Mouse (Mus musculus) thymus, postnatal 10 days (tissue): ENCODE data around the gene Dio3.

ENCODE experiments used
- DNase-seq, 2 experiments: peaks; one replicate each; pipeline ENCODE4 v3.0.0; 2021; ENCODE audit warnings: low spot score in 2 of 2

Gene Dio3

DNA sequence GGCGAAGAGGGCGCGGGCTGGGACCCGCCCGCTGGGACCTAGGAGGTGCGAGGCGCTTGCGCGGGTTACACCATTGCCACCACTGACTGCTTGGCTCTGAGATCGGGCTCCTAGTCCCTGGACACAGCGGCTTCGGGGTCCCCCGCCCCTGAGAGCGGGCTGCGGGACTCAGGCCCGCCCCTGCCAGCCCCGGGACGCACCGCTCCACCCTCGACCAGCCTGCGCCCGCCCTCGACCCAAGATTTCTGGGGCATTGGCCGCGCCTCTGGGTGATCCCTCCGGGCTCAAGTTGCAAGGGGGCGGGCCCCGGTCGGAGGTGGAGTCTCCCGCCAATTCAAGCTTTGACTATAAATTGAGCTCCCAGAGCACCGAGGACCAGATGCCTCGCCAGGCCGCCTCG is at the start of gene Dio3:
Gene Dio3 (plus strand): TSS at position 216 of the 400 bp plus-strand sequence.
- no peak for DNase-seq

DNA sequence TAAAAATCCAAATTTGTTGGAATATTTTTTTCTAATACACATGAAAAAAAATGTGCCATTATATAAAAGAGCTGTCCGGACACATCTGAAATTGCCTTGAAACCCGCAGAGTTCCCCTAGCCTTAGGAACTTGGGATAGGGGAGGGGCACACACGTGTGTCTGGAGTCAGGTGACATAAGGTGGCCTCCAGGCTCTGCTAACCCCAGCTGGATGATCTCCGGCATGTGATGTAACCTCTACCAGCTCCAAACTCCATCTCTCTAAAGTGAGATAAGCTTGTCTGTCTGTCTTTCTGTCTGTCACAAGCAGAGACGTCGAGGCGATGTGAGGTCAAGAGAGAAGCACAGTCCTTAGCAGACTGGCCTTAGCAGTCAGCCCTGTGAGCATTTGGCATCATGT is 48.6 kb upstream of the Dio3 start:
- no peak for DNase-seq

DNA sequence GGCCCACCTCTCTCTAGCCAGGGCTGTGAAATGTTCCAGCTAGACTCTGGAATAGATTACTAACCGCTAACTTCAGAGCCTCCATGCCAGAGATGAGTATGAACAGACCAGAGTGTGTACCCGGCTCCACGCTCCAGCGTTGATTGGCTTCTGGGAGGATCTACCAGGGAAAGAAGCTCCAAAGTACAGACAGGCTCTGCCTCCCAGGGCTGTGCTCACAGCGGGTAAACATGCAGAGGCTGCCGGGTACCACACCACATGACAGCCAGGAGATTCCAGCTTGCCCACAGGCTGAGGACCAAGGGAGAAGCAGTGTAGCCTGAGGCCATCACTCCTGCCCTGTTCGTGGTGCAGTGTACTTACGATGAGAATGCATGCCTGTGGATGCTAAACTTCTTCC is 48.1 kb upstream of the Dio3 start:
- no peak for DNase-seq

DNA sequence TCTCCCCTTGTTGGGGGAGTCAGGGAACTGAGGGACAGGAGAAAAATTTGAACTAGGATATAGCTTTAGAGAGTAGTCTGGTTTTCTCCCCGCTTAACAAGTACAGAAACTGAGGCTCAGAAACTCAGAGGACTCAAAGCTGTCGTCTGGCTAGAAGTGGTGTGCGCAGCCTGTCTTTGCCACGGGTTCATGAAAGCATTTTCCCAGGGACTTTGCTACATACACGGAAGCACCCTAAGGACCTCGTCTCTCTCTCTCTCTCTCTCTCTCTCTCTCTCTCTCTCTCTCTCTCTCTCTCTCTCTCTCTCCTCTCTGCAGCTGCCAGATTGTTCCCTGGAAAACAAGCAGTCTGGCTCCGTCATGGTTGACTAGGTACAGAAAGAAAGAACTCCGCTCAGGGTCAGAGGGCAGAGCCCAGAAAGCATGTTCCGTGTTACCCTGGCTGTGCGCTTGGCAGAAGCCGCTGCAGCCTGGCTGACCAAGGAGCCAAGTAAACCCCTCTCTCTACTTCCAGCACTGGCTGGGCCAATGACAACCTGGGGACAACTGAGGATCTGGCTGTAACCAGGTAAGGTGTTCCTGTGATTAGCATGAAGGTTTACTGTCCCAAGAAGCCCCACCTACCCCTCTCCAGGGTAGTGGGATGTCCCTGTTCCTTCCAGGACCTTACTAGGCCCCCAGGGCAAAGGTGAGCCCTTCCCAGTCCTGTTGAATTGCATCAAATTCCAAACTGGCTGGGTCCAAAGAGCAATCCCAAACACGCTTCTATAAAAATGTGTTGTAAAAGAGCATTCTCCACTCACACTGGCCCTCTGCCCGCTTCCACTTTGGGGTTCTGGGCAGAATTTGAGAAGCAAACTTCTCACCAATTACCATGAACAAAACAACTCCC is 46.9 kb upstream of the Dio3 start:
- no peak for DNase-seq

DNA sequence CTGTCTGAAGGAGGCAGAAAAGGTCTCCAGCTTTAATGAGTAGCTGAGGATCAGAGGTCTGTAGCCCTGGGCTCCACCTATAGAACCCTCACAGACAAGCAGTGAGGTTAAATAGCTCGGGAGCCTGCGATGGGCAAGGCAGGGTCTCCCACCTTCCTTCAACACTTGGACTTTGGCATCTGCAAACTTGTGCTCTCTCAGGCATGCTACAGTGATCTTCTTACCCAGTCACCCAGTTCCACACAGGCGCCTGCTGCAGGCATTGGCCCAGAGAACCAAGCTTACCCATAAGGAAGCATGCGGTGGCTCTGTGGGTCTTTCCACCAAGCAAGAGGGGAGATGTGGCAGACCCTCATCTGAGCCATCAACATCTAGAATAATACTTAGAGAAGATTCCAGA is 43.0 kb upstream of the Dio3 start:
- no peak for DNase-seq

DNA sequence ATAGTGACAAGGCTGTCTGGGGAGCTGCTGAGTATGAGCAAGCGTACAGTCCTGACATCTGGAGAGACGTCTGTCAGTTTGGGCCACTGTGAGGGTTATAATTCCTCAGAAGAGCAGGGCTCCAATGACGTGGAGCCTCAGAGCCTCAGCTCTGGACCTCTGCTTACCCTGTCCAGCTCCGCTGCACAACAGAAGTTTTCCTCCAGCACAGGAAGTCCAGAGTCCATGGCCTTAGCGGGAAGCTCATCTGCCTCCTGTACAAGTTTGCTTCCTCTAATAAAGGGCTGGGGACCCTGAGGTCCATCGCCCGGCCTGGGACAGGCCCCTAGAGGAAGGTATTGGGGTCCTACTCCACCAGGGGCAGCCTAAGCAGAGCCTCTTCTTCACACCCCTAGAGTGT is 41.8 kb upstream of the Dio3 start:
- no peak for DNase-seq

DNA sequence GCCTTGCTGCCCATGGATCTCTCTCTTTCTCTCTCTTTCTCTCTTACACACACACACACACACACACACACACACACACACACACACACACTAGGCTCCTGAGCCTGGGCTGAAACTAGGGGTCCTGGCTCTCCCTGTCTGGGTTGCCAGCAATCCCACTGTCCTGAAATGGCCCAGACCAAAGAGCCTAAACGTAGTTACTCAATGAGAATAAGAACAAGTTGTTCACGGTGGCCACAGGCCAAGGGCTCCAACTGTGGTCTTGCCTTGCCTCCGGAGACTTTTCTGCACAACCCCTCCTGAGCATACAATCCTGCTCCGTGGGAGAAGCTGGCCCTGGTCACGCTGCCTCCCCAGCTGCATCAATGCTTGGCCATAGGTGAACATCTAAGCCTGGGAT is 39.5 kb upstream of the Dio3 start:
- no peak for DNase-seq

DNA sequence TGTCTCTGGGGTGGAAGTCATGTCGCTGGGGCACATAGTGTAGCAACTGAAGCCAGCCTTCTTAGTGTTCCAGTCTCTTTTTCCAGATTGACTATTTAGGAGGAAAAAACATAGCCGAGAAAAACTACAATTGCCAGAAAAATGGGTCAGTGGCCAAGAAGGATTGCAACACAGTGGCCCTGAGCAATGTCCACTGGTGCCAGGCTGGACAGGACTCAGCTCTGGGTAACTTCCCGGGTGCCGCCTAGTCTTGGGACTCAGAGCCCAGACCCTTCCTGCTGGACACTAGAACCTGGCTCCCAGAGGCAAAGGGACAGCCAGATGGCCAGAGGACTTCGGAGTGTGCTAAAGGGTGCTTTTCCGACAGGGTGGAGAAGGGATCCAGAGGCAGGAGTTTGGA is 34.3 kb upstream of the Dio3 start:
- DNase-seq: no peak

DNA sequence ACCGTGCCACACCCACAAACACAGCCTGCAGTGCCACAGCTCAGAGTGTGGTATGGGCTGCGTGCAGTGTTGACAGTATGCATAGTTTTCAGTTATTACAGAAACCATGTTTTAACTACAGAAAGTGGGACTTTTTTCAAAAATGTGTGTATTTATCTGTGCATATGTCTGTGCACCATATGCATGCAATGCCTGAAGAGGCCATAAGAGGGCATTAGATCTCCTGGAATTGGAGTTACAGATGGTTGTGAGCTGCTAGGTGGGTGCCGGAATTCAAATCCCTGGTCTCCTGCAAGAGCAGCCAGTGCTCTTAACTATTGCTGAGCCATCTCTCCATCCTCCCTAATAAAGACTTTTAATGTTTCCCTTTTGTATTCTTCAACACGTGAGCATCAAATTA is 33.4 kb upstream of the Dio3 start:
- no peak for DNase-seq

DNA sequence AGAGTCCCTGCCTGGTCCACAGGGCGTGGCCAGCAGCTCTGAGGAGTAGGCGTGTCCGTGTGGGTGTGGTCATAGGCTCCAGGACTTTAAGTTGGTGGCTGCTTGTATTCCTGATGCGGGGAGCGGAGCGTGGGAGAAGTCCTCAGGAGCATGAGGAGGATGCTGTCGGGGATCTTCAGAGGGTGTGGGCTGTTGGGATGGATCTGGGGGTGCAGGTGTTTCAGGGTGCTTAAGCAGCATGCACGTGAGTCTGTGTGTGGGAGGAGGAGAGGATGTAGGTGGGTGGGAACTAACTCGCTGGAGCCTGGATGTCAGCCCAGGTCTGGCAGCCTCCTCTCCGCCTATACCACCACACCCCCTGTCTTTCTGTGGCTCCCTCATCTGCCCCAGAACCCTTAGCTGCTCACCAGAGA is 26.7 kb upstream of the Dio3 start:
- DNase-seq: no peak

DNA sequence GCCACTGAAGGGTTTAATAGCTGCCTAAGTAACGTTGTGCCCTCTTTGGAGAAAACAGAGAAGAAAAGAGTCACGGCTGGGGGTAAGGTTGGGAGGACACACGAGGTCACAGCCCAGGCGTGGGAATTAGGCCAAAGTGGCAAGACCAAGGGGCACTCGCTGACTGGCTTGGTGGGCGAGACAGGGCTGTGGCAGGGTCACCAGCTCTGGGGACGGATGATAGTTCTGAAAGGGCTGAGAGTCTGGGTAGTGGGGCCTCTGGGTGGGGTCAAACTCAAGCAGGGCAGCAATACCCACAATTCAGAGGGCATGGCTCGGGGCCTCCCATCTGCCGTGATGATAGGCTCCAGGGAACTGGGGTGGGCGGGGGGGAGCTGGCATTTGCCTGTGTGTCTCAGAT is 23.1 kb upstream of the Dio3 start:
- DNase-seq: no peak

DNA sequence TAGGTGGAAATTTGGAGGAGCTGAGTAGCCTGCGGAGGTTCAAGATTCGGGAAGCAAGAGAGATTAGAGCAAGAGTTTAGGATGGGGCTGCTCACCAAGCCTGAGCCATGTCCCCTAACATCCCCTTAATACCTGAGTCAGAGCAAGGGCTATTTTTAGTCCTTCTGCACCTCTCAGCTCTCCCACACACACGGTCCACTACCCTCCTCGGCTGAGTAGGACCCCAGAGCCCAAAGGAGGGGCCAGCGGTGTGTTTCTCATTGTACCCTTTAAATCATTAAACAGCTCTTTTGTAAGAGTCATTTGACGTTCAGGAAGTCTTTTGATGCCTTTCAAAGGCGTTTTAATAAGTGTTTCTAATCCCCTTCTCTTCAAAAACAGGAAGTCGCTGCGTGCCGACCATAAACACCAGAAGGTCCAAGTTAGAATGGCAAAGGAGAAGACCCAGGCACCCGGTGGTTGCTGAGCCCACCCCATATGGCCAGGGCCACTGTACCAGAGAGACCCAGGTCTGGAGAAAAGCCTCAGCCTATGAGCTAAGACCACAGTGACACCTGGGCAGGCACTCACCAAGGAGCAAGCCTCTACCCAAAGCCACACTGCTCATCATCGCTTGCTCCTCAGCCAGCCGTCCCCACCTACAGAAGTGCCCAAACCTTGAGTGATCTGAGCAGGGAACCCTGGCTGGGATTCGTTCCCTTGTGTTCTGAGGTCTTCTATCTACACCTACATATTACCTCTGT is 22.2 kb upstream of the Dio3 start:
- no peak for DNase-seq

DNA sequence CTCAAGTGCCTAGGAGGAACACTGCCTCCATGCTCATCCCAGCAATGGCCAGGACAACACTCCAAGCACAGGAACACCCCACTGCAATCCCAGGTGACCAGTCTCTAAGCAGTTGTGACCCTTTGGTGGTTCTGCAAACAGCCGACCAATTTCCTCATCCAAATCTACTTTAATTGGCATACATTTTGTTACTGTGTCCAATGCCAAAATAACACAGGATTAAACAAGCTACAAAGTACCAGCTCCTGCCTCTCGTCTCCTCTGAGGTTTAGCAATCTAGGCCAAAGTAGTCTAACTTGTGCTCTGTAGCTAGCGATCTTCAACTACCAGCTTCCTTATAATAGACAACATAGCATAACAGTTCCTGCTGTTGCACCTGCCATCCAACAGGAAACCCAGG is 10.6 kb upstream of the Dio3 start:
- no peak for DNase-seq

DNA sequence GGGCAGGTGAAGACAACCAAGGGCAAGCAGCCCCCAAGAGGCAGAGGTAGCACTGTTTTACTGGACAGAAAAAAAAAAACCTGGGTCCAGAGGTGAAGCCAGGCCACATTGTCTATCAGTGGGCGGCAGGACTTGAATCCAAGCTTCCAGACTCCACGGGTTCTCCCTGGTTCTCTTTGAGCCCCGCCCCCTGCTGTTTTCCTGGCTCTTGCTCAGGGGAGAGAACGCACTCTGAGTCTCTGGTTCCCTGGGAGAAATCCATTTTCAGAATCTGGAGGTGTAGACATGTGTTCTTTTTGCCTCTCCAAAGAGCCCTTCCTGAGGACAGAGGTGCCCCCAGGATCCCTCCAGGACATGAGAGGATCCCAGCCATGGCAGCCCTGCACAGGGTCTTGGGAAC is 9.2 kb upstream of the Dio3 start:
- DNase-seq: no peak

DNA sequence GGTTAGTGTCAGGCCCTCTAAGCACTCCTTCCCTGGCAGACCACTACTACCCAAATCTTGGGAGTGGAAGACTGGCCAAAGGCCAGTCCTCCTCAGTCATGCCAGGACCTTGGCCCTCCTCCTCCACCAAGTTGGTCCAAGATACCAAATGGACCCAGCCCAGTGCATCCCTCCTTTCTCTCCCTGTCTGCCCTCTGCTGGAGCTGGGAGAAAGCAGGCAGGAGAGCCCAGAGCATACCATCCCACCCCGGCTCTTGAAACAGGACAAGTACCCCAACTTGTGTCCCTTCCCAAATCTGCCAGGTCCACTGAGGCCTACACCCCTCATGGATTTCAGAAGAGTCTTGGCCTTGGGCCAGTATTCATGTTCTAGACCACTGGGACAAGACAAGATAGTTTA is 2.8 kb upstream of the Dio3 start:
- DNase-seq: no peak

DNA sequence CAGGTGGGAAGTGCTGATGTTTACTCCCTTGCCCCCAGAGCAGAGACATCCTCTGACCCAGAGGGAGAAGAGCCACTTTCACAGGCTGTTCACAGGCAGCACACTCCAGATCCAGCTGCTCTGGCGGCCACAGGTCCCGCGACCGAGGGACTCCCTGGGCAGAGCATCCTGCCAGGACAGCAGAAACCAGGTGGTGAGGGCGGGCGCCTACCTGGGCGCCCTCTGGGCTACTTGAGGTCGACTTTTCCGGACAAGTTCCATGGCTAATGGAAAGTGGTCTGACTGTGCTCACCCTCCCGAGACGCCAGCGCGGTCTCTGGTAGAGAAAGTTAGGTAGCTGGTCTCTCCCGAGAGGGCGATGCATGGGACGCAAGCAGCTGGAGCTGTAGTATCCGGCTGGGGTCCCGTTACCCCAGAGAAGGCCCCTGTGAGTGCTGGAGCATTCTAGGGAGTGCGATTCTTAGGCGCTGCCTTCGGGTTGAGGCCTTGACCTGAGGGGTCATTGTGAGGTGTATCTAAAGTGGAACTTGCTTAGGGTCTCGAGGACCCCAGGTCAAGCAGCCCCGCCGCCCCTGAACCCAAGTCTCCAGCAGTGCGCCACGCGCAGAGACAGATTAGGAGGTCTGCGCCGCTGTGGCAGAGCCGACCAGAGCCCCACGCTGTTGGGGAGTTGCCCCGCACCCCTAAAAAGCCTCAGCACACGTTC is 1.5 kb upstream of the Dio3 start:
- DNase-seq: no peak

DNA sequence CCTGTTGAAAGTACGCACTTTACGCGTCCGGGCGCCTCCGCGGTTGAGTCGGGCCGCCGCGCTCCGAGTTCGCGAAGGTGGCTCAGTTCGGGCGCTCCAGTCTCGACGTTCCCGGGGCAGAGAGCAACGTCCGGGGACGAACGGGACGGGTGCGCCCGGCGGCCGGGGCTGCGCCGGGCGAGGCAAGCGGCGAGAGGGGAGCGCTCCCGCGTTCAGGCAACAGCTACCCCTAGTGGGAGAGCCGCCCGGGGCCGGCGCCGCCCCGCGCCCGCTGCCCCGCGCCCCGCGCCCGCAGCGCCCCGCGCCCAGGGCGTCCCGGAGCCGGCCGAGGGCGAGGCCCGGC is 932 bp upstream of the Dio3 start:
- no peak for DNase-seq

DNA sequence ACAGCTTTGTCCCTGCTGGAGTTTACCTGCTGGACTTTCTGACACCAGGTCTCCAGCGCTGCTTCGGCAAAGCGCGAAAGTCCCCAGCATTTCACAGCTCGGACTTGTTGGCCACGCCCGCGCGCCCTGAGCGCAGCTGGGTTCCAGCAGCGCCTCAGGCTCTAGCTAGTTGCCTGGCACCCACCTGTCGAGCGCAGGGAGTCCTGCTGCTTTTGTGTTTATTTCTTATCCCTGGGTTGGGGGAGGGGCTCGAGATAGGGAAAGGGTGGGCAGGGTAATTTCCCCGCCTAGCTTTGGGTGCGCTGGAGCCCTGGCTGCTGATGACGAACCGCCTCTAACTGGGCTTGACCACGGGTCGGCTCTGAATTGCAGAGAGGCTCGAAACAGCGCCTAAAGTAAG is 1.5 kb downstream of the Dio3 start:
- DNase-seq: no peak

DNA sequence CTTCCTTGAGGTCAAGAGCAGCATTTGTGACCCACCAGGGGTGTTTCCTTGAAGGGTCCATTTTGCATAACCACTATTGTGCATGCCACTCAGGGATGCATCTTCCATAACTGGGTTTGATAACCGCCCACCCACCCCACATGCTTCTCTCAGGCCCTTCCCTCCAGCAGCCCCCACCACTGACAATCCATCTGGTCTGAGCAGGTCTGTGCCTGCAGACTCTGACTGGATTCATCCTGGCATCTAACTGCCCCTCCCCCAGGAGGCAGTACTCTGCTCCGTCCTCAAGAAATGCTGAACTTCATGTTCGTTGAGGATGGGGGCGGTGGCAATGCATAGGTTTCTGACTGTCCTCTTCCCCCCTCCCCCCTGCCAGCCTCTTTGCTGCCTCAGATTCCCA is 4.9 kb downstream of the Dio3 start:
- no peak for DNase-seq

DNA sequence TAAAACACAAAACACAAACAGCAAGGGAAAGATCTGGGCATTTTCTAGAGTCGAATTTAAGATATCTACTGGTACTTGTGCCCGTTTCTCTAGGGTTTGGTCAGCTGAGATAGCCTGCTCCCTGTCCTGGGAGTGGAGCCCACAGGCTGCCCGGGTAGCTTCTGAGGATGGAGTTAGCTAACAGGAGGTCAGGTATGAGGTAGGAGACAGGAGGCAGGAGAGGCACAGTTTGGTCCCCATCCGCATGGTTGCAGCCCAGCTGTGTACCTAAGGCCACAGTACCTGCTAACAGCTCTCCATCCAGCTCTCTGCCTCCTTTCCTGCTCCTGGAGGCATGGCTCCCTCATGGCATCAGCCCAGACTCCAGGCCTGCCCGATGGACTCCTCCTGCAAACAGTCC is 13.9 kb downstream of the Dio3 start:
- DNase-seq: no peak

DNA sequence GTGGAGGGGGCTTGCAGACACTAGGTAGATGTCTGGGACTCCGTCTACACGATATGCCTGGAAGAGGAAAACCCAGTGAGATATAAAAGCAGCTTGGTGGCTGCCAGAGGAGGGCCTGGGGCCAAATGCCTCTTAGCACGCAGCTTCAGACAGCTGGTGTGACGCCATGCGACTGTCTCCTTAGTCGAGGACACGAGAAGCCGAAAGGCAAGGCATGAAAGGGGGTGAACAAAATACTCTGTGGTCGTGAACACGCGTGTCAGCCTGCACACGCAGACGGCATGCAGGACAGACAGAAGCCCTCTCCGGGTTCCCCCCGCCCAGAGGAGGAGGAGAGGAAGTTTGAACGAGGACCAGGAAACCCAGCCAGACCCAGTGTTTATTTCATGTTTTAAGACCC is 16.0 kb downstream of the Dio3 start:
- no peak for DNase-seq

DNA sequence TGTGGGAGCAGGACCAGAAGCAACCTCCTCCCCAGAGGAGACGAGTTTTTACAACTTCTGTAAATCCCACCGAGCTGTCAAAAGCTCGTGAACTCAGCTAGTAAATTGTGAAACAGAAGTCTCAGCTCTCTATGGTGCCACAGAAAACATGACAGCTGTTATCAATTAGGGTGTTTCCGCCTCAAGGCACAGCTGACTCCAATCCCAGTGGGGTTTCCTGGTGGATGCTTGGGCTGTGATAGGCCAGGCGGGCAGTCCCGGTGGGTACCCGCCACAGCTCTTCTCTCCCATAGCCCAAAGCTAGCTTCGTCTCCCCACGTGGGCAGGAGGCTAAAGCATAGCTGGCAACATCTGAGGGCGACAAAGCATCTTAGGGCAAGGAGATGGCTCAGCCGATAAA is 19.8 kb downstream of the Dio3 start:
- no peak for DNase-seq

DNA sequence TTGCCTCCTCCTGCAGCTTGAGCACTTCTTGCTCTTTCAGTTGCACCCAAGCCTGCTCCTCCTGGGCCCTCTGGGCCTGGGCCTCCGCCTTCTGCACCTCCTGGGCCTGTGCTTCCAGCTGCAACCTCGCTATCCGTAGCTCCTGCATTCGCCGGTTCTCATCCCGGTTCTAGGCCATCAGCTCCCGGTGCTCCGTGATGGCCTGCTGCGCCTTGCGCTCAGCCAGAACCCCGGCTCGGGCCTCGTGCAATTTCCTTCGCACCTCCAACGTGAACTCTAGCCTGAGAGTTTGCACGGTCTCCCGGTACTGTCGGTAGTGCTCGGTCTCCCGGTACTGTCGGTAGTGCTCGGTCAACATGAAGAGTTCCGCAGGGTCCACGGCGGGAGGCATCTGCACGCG is 40.8 kb downstream of the Dio3 start:
- no peak for DNase-seq
